In genomic region chr11:85334778-85335177, GRCm38 (mm10) we compare ENCODE assay signal across 8 mouse cellular contexts. TPM values are rescaled to one million over a fixed set of nuclear protein-coding genes. Genes with fewer than 3 reads are reported as not detected.
DNase-seq lines count a peak whose midpoint lies in the region; ATAC-seq and TF ChIP-seq lines count a peak whose summit lies in the region.

No protein-coding gene starts in this region.

- peak; percentile 90 for TF ChIP-seq CTCF in liver, embryonic 14.5 days (IDR thresholded peaks at IDR 0.05; ENCODE audit: low read depth)
- TF ChIP-seq CTCF in testis, adult 2 months (IDR thresholded peaks at IDR 0.05; ENCODE audit: control insufficient read depth, insufficient read depth, insufficient replicate concordance, low read depth, low read length), result peak; percentile 44; the same call in 1 of the 2 replicates

- no peaks in the 10 kb centered on the region; the same call in 1 of the 2 replicates for H3K36me3 ChIP-seq in forebrain, embryonic 11.5 days (ENCODE audit: control insufficient read depth, insufficient read depth, low read length)
- peaks cover 7% of the 10 kb centered on the region for H3K36me3 ChIP-seq in forebrain, embryonic 16.5 days (ENCODE audit: control insufficient read depth, insufficient read depth)
- H3K36me3 ChIP-seq in liver, embryonic 14.5 days (replicated peaks; ENCODE audit: control insufficient read depth, insufficient read depth, low read depth), result peaks cover 61% of the 10 kb centered on the region
- H3K36me3 ChIP-seq in testis, adult 2 months (ENCODE audit: control insufficient read depth, insufficient read depth, low read length), result no peaks in the 10 kb centered on the region; the same call in 1 of the 2 replicates

- TF ChIP-seq POLR2A in testis, adult 2 months (IDR thresholded peaks at IDR 0.05; ENCODE audit: control insufficient read depth, low read depth, low read length), result no peak

- no peak overlapping the region for H3K4me2 ChIP-seq in forebrain, embryonic 11.5 days (ENCODE audit: low read depth, low read length, severe bottlenecking)
- H3K4me2 ChIP-seq in forebrain, embryonic 16.5 days (ENCODE audit: low read length), result no peak overlapping the region
- no peak overlapping the region for H3K4me2 ChIP-seq in liver, embryonic 14.5 days (ENCODE audit: low read depth)

- H3K27ac ChIP-seq in forebrain, embryonic 11.5 days (ENCODE audit: low read depth, low read length), result no peak overlapping the region
- H3K27ac ChIP-seq in forebrain, embryonic 16.5 days (ENCODE audit: low read length), result no peak overlapping the region
- no peak overlapping the region for H3K27ac ChIP-seq in liver, embryonic 14.5 days
- H3K27ac ChIP-seq in testis, adult 2 months (ENCODE audit: control insufficient read depth, insufficient read depth, low read depth, low read length), result no peak overlapping the region

- no peaks in the 10 kb centered on the region for H3K9me3 ChIP-seq in forebrain, embryonic 11.5 days (ENCODE audit: control insufficient read depth, low read length)
- H3K9me3 ChIP-seq in forebrain, embryonic 16.5 days (ENCODE audit: control insufficient read depth, low read length), result no peaks in the 10 kb centered on the region
- H3K9me3 ChIP-seq in liver, embryonic 14.5 days (ENCODE audit: control insufficient read depth, low read length), result no peaks in the 10 kb centered on the region

- H3K4me1 ChIP-seq in forebrain, embryonic 11.5 days (replicated peaks; ENCODE audit: control insufficient read depth, insufficient read depth, low read length), result no peaks in the 10 kb centered on the region
- peaks cover 4% of the 10 kb centered on the region for H3K4me1 ChIP-seq in forebrain, embryonic 16.5 days (replicated peaks; ENCODE audit: control insufficient read depth, insufficient read depth, low read length)
- H3K4me1 ChIP-seq in liver, embryonic 14.5 days (replicated peaks; ENCODE audit: control insufficient read depth in 2 of 2, insufficient read depth in 2 of 2, low read length in 1 of 2), result peaks cover 12 to 15% of the 10 kb centered on the region in 2 experiments
- no peaks in the 10 kb centered on the region for H3K4me1 ChIP-seq in testis, adult 2 months (ENCODE audit: control insufficient read depth, insufficient read depth, low read length)

- no peak for ATAC-seq in forebrain, embryonic 11.5 days (replicated peaks; ENCODE audit: low FRiP score)
- ATAC-seq in forebrain, embryonic 16.5 days, result no peak
- no peak for ATAC-seq in liver, embryonic 14.5 days (ENCODE audit: insufficient read depth)

- TF ChIP-seq EP300 in liver, embryonic 14.5 days (IDR thresholded peaks at IDR 0.05; ENCODE audit: low read depth), result no peak

- no peak overlapping the region for H3K9ac ChIP-seq in forebrain, embryonic 11.5 days (ENCODE audit: low read length)
- H3K9ac ChIP-seq in forebrain, embryonic 16.5 days (replicated peaks; ENCODE audit: low read depth, low read length), result no peak overlapping the region
- H3K9ac ChIP-seq in liver, embryonic 14.5 days (replicated peaks), result no peak overlapping the region

- DNase-seq in forebrain, embryonic 11.5 days (ENCODE audit: low spot score), result peak; percentile 59
- DNase-seq in ovary, postnatal 14 days (ENCODE audit: low spot score), result peak; percentile 25
- no peak for DNase-seq in ovary, postnatal 10 days (ENCODE audit: low spot score)
- DNase-seq in cerebellum, adult 18-20 months, result peak; percentile 61 to 72
- DNase-seq in gastrocnemius, postnatal 25 days, result peak; percentile 13
- peak in 1 of 3 experiments; percentile 39 for DNase-seq in liver, embryonic 14.5 days (ENCODE audit: low read depth in 3 of 3, low spot score in 3 of 3)

- 63% methylated on average over 4 of the region's 4 CpGs for WGBS in forebrain, embryonic 11.5 days
- 55% methylated on average over 4 of the region's 4 CpGs for WGBS in forebrain, embryonic 16.5 days
- 52% methylated on average over 4 of the region's 4 CpGs for WGBS in liver, embryonic 14.5 days (ENCODE audit: insufficient replicate concordance)

- no peak overlapping the region for H3K4me3 ChIP-seq in forebrain, embryonic 11.5 days (ENCODE audit: low read depth, low read length)
- no peak overlapping the region for H3K4me3 ChIP-seq in forebrain, embryonic 16.5 days (replicated peaks; ENCODE audit: low read length)
- H3K4me3 ChIP-seq in liver, embryonic 14.5 days (ENCODE audit: insufficient read depth in 1 of 2, low read depth in 2 of 2, low read length in 2 of 2), result no peak overlapping the region
- H3K4me3 ChIP-seq in testis, adult 2 months (ENCODE audit: control insufficient read depth, low read depth, low read length), result no peak overlapping the region

- no peaks in the 10 kb centered on the region for H3K27me3 ChIP-seq in forebrain, embryonic 11.5 days (ENCODE audit: control insufficient read depth, insufficient read depth, low read length)
- H3K27me3 ChIP-seq in forebrain, embryonic 16.5 days (replicated peaks; ENCODE audit: control insufficient read depth, insufficient read depth, low read length), result no peaks in the 10 kb centered on the region
- H3K27me3 ChIP-seq in liver, embryonic 14.5 days (ENCODE audit: control insufficient read depth, insufficient read depth, low read length), result no peaks in the 10 kb centered on the region
- H3K27me3 ChIP-seq in testis, adult 2 months (ENCODE audit: control insufficient read depth, insufficient read depth, low read length), result no peaks in the 10 kb centered on the region

RNA-seq across cellular contexts. Expression of gene Bcas3, which starts 18.2 kb away (rescaled TPM):
- polyA plus RNA-seq in forebrain, embryonic 11.5 days (2014; fragmentation: Nextera tagmentation; extraction: Ambion mirVana), result 17.3 and 17.9 TPM in 2 replicates
- polyA plus RNA-seq in forebrain, embryonic 16.5 days (2015; fragmentation: Nextera tagmentation; extraction: Ambion mirVana), result 30.0 and 31.9 TPM in 2 replicates
- 10 to 100 TPM; 30.1 to 31.5 TPM for total RNA-seq in gastrocnemius, postnatal 25 days (2021)
- polyA plus RNA-seq in liver, embryonic 14.5 days (2012; rRNA removed), result 6.9 and 7.2 TPM in 2 replicates
- 16.9 and 17.5 TPM in 2 replicates for polyA plus RNA-seq in liver, embryonic 14.5 days (2014; fragmentation: Nextera tagmentation; extraction: Ambion mirVana)
- polyA plus RNA-seq in testis, adult 2 months (2012; rRNA removed), result 21.8 and 23.4 TPM in 2 replicates

RNA-seq across cellular contexts. Expression of gene Ppm1d, which starts 23.7 kb away (rescaled TPM):
- 29.6 and 30.4 TPM in 2 replicates for polyA plus RNA-seq in forebrain, embryonic 11.5 days (2014; fragmentation: Nextera tagmentation; extraction: Ambion mirVana)
- polyA plus RNA-seq in forebrain, embryonic 16.5 days (2015; fragmentation: Nextera tagmentation; extraction: Ambion mirVana), result 21.4 and 23.4 TPM in 2 replicates
- total RNA-seq in gastrocnemius, postnatal 25 days (2021), result 1 to 10 TPM; 4.7 to 5.4 TPM
- 8.1 and 12.5 TPM in 2 replicates for polyA plus RNA-seq in liver, embryonic 14.5 days (2012; rRNA removed)
- polyA plus RNA-seq in liver, embryonic 14.5 days (2014; fragmentation: Nextera tagmentation; extraction: Ambion mirVana), result 21.9 and 23.5 TPM in 2 replicates
- polyA plus RNA-seq in testis, adult 2 months (2012; rRNA removed), result 106 TPM in 2 replicates
